Mouse (Mus musculus): ENCODE data around the gene Snx8. TPM values are rescaled to one million over a fixed set of nuclear protein-coding genes. Genes with fewer than 3 reads are reported as not detected.

Snx8 gene
- total RNA-seq (2021): 1 to 10 TPM; 7.4 to 7.6 TPM
- long read RNA-seq, experiment 1, partial matches to known transcripts: 3 of 5 reads
- long read RNA-seq, experiment 1, other reads (novel, unspliced or antisense): 1 of 5 reads
- long read RNA-seq, experiment 2, transcript Snx8-201 (11 exons, 2,627 nt): major isoform, 6 of 12 reads
- long read RNA-seq, experiment 2, partial matches to known transcripts: 1 of 12 reads
- long read RNA-seq, experiment 2, other reads (novel, unspliced or antisense): 4 of 12 reads

GRCm38 (mm10) chr5:140388588-140389576, at the start of gene Snx8:
TSS of gene Snx8 (minus strand) at chr5:140389262.
- peak; percentile 95 for DNase-seq

GRCm38 (mm10) chr5:140425016-140425783, 36.1 kb upstream of the Snx8 start:
- no peak for DNase-seq

- DNase-seq: no peak
Observed at GRCm38 (mm10) chr5:140420616-140421015, 31.6 kb upstream of the Snx8 start.

- DNase-seq: no peak
Observed at GRCm38 (mm10) chr5:140419442-140420080, 30.5 kb upstream of the Snx8 start.

- DNase-seq: peak; percentile 87
Observed at GRCm38 (mm10) chr5:140418489-140419441, 29.7 kb upstream of the Snx8 start, which contains the start of gene Eif3b. TSS of gene Eif3b (plus strand) at chr5:140419328.

GRCm38 (mm10) chr5:140418106-140418488, 29.0 kb upstream of the Snx8 start:
- no peak for DNase-seq

- DNase-seq: no peak
Observed at GRCm38 (mm10) chr5:140414647-140415046, 25.6 kb upstream of the Snx8 start.

- peak; percentile 27 for DNase-seq
Observed at GRCm38 (mm10) chr5:140411339-140411738, 22.3 kb upstream of the Snx8 start.

- no peak for DNase-seq
Observed at GRCm38 (mm10) chr5:140408801-140409200, 19.7 kb upstream of the Snx8 start.

GRCm38 (mm10) chr5:140406666-140407065, 17.6 kb upstream of the Snx8 start:
- DNase-seq: no peak

- DNase-seq: no peak
Observed at GRCm38 (mm10) chr5:140405126-140405525, 16.1 kb upstream of the Snx8 start.

- no peak for DNase-seq
Observed at GRCm38 (mm10) chr5:140402640-140403270, 13.7 kb upstream of the Snx8 start.

- DNase-seq: no peak
Observed at GRCm38 (mm10) chr5:140396166-140396940, 7.3 kb upstream of the Snx8 start.

GRCm38 (mm10) chr5:140392701-140393100, 3.6 kb upstream of the Snx8 start:
- DNase-seq: no peak

- no peak for DNase-seq
Observed at GRCm38 (mm10) chr5:140391981-140392380, 2.9 kb upstream of the Snx8 start.

- DNase-seq: no peak
Observed at GRCm38 (mm10) chr5:140391435-140391834, 2.4 kb upstream of the Snx8 start.

- DNase-seq: no peak
Observed at GRCm38 (mm10) chr5:140389647-140390046, 585 bp upstream of the Snx8 start.

GRCm38 (mm10) chr5:140387816-140388510, 1.1 kb downstream of the Snx8 start:
- no peak for DNase-seq

- no peak for DNase-seq
Observed at GRCm38 (mm10) chr5:140387236-140387635, 1.8 kb downstream of the Snx8 start.
